Comparison of ENCODE assay signal across 8 mouse cellular contexts in genomic region chr11:101784072-101784471, GRCm38 (mm10). TPM values are rescaled to one million over a fixed set of nuclear protein-coding genes. Genes with fewer than 3 reads are reported as not detected.
DNase-seq lines count a peak whose midpoint lies in the region; ATAC-seq and TF ChIP-seq lines count a peak whose summit lies in the region.

No protein-coding gene starts in this region.

- peak overlapping the region; percentile 60 for H3K4me3 ChIP-seq in left cerebral cortex, adult 2 months
- peak overlapping the region; percentile 58 for H3K4me3 ChIP-seq in embryonic facial prominence, embryonic 14.5 days (ENCODE audit: low read depth, low read length)
- H3K4me3 ChIP-seq in limb, embryonic 12.5 days (replicated peaks), result peak overlapping the region; percentile 60
- peak overlapping the region; percentile 28; the same call in 1 of the 2 replicates for H3K4me3 ChIP-seq in small intestine, adult 2 months (ENCODE audit: low read depth, low read length)

- no peak for TF ChIP-seq POLR2A in small intestine, adult 2 months (IDR thresholded peaks at IDR 0.05; ENCODE audit: low read depth, low read length)

- H3K4me2 ChIP-seq in embryonic facial prominence, embryonic 14.5 days (ENCODE audit: low read depth, low read length), result peak overlapping the region; percentile 99
- peak overlapping the region; percentile 98 for H3K4me2 ChIP-seq in limb, embryonic 12.5 days

- H3K36me3 ChIP-seq in embryonic facial prominence, embryonic 14.5 days (ENCODE audit: control insufficient read depth, insufficient read depth, low read length), result no peaks in the 10 kb centered on the region
- no peaks in the 10 kb centered on the region for H3K36me3 ChIP-seq in limb, embryonic 12.5 days
- no peaks in the 10 kb centered on the region for H3K36me3 ChIP-seq in small intestine, adult 2 months (ENCODE audit: control insufficient read depth, insufficient read depth, low read length)

- no peak for TF ChIP-seq CTCF in left cerebral cortex, adult 2 months (IDR thresholded peaks at IDR 0.05)
- no peak for TF ChIP-seq CTCF in small intestine, adult 2 months (IDR thresholded peaks at IDR 0.05; ENCODE audit: extremely low read depth, insufficient read length, insufficient replicate concordance, low read depth, low read length)

- H3K4me1 ChIP-seq in embryonic facial prominence, embryonic 14.5 days (ENCODE audit: control insufficient read depth, insufficient read depth, low read length), result peaks cover 6% of the 10 kb centered on the region; the same call in 1 of the 2 replicates
- peaks cover 23% of the 10 kb centered on the region for H3K4me1 ChIP-seq in limb, embryonic 12.5 days (replicated peaks)
- peaks cover 8% of the 10 kb centered on the region for H3K4me1 ChIP-seq in small intestine, adult 2 months (ENCODE audit: control insufficient read depth, insufficient read depth, insufficient read length, low read length)

- peak overlapping the region; percentile 55 for H3K27ac ChIP-seq in left cerebral cortex, adult 2 months
- H3K27ac ChIP-seq in embryonic facial prominence, embryonic 14.5 days (replicated peaks; ENCODE audit: low read depth, low read length), result peak overlapping the region; percentile 77
- peak overlapping the region; percentile 84 for H3K27ac ChIP-seq in limb, embryonic 12.5 days
- no peak overlapping the region for H3K27ac ChIP-seq in small intestine, adult 2 months (ENCODE audit: insufficient read depth, low read depth, low read length)

- H3K9ac ChIP-seq in embryonic facial prominence, embryonic 14.5 days (ENCODE audit: low read depth, low read length), result peak overlapping the region; percentile 67
- peak overlapping the region; percentile 73 for H3K9ac ChIP-seq in limb, embryonic 12.5 days (replicated peaks)

- WGBS in embryonic facial prominence, embryonic 14.5 days, result 2% methylated on average over 14 of the region's 19 CpGs
- under 1% methylated on average over 19 of the region's 19 CpGs for WGBS in limb, embryonic 12.5 days
- 3% methylated on average over 19 of the region's 19 CpGs for WGBS in small intestine, adult 2 months

- DNase-seq in left cerebral cortex, adult 2 months (ENCODE audit: extremely low spot score in 1 of 2, low spot score in 2 of 2), result no peak
- no peak for DNase-seq in left cerebral cortex, postnatal 36 days (ENCODE audit: low spot score in 2 of 2)
- DNase-seq in embryonic facial prominence, embryonic 14.5 days (ENCODE audit: low spot score), result no peak
- DNase-seq in thymus, postnatal 0 days (ENCODE audit: low spot score), result no peak
- no peak for DNase-seq in thymus, postnatal 14 days

- peaks cover 45% of the 10 kb centered on the region for H3K27me3 ChIP-seq in embryonic facial prominence, embryonic 14.5 days (replicated peaks; ENCODE audit: control insufficient read depth, insufficient read depth, low read length)
- peaks cover 46% of the 10 kb centered on the region for H3K27me3 ChIP-seq in limb, embryonic 12.5 days
- peaks cover 23% of the 10 kb centered on the region for H3K27me3 ChIP-seq in small intestine, adult 2 months (ENCODE audit: control insufficient read depth, insufficient read depth, low read length)

- no peak for ATAC-seq in embryonic facial prominence, embryonic 14.5 days (ENCODE audit: low read depth)
- ATAC-seq in limb, embryonic 12.5 days (ENCODE audit: insufficient number of reproducible peaks, insufficient read depth, low FRiP score, low TSS enrichment, low read depth), result no peak
- ATAC-seq in erythroid progenitor cell, adult 5-6 weeks (replicated peaks; ENCODE audit: low FRiP score, poor library complexity, severe bottlenecking), result no peak

- intact Hi-C loops in left cerebral cortex, adult 2 months (cut with DNase I), result no loop called here
- intact Hi-C loops in left cerebral cortex, postnatal 36 days (cut with DNase I), result no loop called here

- no peaks in the 10 kb centered on the region for H3K9me3 ChIP-seq in embryonic facial prominence, embryonic 14.5 days (ENCODE audit: control insufficient read depth, low read length)
- no peaks in the 10 kb centered on the region for H3K9me3 ChIP-seq in limb, embryonic 12.5 days

RNA-seq across cellular contexts. Expression of gene Etv4, which starts 1.1 kb away (rescaled TPM):
- total RNA-seq in left cerebral cortex, adult 2 months (2021), result 10 to 100 TPM; 14.1 to 18.6 TPM
- 10 to 100 TPM; 13.9 to 20.3 TPM for total RNA-seq in left cerebral cortex, postnatal 36 days (2021)
- polyA plus RNA-seq in embryonic facial prominence, embryonic 14.5 days (2014; fragmentation: Nextera tagmentation; extraction: Ambion mirVana), result 9.3 and 11.8 TPM in 2 replicates
- polyA plus RNA-seq in limb, embryonic 12.5 days (2016; fragmentation: Nextera tagmentation; extraction: Ambion mirVana), result 22.9 and 26.2 TPM in 2 replicates
- polyA plus RNA-seq in small intestine, adult 2 months (2012; rRNA removed), result 0.95 and 2.3 TPM in 2 replicates
- polyA plus RNA-seq in thymus, postnatal 0 days (2015; fragmentation: Nextera tagmentation; extraction: Ambion mirVana), result 1.5 and 2.0 TPM in 2 replicates
- not detected in 2 replicates for total RNA-seq in erythroid progenitor cell, adult 5-6 weeks (2015; ENCODE audit: low replicate concordance)
- not detected in 2 replicates for total RNA-seq in erythroid progenitor cell, adult 5-6 weeks (2017; ENCODE audit: low replicate concordance)

RNA-seq across cellular contexts. Expression of gene Dhx8, which starts 51.4 kb away (rescaled TPM):
- total RNA-seq in left cerebral cortex, adult 2 months (2021), result 10 to 100 TPM; 36.8 to 39.3 TPM
- total RNA-seq in left cerebral cortex, postnatal 36 days (2021), result 10 to 100 TPM; 34.1 to 37.4 TPM
- 28.1 and 31.5 TPM in 2 replicates for polyA plus RNA-seq in embryonic facial prominence, embryonic 14.5 days (2014; fragmentation: Nextera tagmentation; extraction: Ambion mirVana)
- polyA plus RNA-seq in limb, embryonic 12.5 days (2016; fragmentation: Nextera tagmentation; extraction: Ambion mirVana), result 53.8 and 53.9 TPM in 2 replicates
- polyA plus RNA-seq in small intestine, adult 2 months (2012; rRNA removed), result 4.6 and 8.0 TPM in 2 replicates
- polyA plus RNA-seq in thymus, postnatal 0 days (2015; fragmentation: Nextera tagmentation; extraction: Ambion mirVana), result 42.9 and 53.5 TPM in 2 replicates
- 14.7 and 19.8 TPM in 2 replicates for total RNA-seq in erythroid progenitor cell, adult 5-6 weeks (2015; ENCODE audit: low replicate concordance)
- 24.0 and 39.3 TPM in 2 replicates for total RNA-seq in erythroid progenitor cell, adult 5-6 weeks (2017; ENCODE audit: low replicate concordance)
